ENCODE assay signal across 9 mouse cellular contexts in genomic region chr2:133113642-133114041, GRCm38 (mm10).
DNase-seq lines count a peak whose midpoint lies in the region; TF ChIP-seq lines count a peak whose summit lies in the region.
"Had no signal": no experiment of that assay in that cellular context is flagged by ENCODE, and none has a peak within 500 bp of the region (broad histone marks: within the 10 kb centered on the region; RNA-seq: fewer than 3 reads in every experiment).

No protein-coding gene starts in this region.

- no peaks in the 10 kb centered on the region for H3K4me1 ChIP-seq in thymus, adult 2 months (replicated peaks; ENCODE audit: control insufficient read depth, insufficient read depth, low read length)
- H3K4me1 ChIP-seq: embryonic facial prominence, embryonic 12.5 days had no signal

- H3K4me3 ChIP-seq in thymus, adult 2 months (ENCODE audit: control insufficient read depth, insufficient read depth, low read length): no peak overlapping the region
- H3K4me3 ChIP-seq in gastrocnemius, adult 2 months: no peak overlapping the region; the same call in 1 of the 2 replicates
- H3K4me3 ChIP-seq: embryonic facial prominence, embryonic 12.5 days had no signal

- H3K36me3 ChIP-seq in thymus, adult 2 months (ENCODE audit: control insufficient read depth, insufficient read depth, low read length): no peaks in the 10 kb centered on the region
- H3K36me3 ChIP-seq: embryonic facial prominence, embryonic 12.5 days had no signal

- 22% methylated on average over 10 of the region's 10 CpGs for WGBS in thymus, adult 2 months

- DNase-seq in thymus, adult 2 months: peak; percentile 4
- no peak for DNase-seq in thymus, adult 18-20 months
- DNase-seq in cerebellum, postnatal 25 days: peak; percentile 68 to 81
- peak; percentile 46 for DNase-seq in gastrocnemius, adult 2 months
- DNase-seq in kidney, adult 18-20 months: peak; percentile 64
- DNase-seq in left cerebral cortex, postnatal 36 days (ENCODE audit: low spot score in 2 of 2): peak; percentile 42 to 68
- peak; percentile 4 for DNase-seq in naive thymus-derived CD4-positive, alpha-beta T cell, adult 2 months (ENCODE audit: low read depth)
- peak; percentile 15 for DNase-seq in thymus, postnatal 25 days

- no peaks in the 10 kb centered on the region for H3K27me3 ChIP-seq in thymus, adult 2 months (ENCODE audit: control insufficient read depth, insufficient read depth, low read length)

- peak; percentile 22; the same call in 1 of the 2 replicates for TF ChIP-seq CTCF in thymus, adult 2 months (IDR thresholded peaks at IDR 0.05; ENCODE audit: borderline replicate concordance, control insufficient read depth, extremely low read depth, insufficient read depth, low read length, poor library complexity)
- peak; percentile 92 for TF ChIP-seq CTCF in gastrocnemius, adult 2 months (IDR thresholded peaks at IDR 0.05)

- no peak for TF ChIP-seq POLR2A in thymus, adult 2 months (IDR thresholded peaks at IDR 0.05; ENCODE audit: control insufficient read depth, extremely low read depth, insufficient read depth, low read length, poor library complexity)

- intact Hi-C loops in gastrocnemius, adult 2 months (cut with DNase I): loop anchor here (10.0 kb wide), 3 partner anchors 431 to 1371 kb away; no protein-coding TSS in a partner anchor
- intact Hi-C loops in left cerebral cortex, postnatal 36 days (cut with DNase I): loop anchor here (5.0 to 10.0 kb wide), 3 partner anchors 439 to 1429 kb away; partner anchors contain the start of gene Bmp2

- no peak overlapping the region for H3K27ac ChIP-seq in thymus, adult 2 months (ENCODE audit: control insufficient read depth, insufficient read depth, low read length)
- H3K27ac ChIP-seq in gastrocnemius, adult 2 months: no peak overlapping the region
- H3K27ac ChIP-seq: embryonic facial prominence, embryonic 12.5 days had no signal

Comparison
In these comparisons a context has a peak if more than half of its experiments do, and no peak if none do; other contexts are left out.
1. DNase-seq: peak in thymus, adult 2 months (single experiment), cerebellum, postnatal 25 days (2 of 2), gastrocnemius, adult 2 months (single experiment), kidney, adult 18-20 months (single experiment), left cerebral cortex, postnatal 36 days (2 of 2), naive thymus-derived CD4-positive, alpha-beta T cell, adult 2 months (single experiment) and thymus, postnatal 25 days (single experiment); none in thymus, adult 18-20 months (0 of 2).